Mouse (Mus musculus): ENCODE results near the gene Spindoc.

Spindoc gene

DNA sequence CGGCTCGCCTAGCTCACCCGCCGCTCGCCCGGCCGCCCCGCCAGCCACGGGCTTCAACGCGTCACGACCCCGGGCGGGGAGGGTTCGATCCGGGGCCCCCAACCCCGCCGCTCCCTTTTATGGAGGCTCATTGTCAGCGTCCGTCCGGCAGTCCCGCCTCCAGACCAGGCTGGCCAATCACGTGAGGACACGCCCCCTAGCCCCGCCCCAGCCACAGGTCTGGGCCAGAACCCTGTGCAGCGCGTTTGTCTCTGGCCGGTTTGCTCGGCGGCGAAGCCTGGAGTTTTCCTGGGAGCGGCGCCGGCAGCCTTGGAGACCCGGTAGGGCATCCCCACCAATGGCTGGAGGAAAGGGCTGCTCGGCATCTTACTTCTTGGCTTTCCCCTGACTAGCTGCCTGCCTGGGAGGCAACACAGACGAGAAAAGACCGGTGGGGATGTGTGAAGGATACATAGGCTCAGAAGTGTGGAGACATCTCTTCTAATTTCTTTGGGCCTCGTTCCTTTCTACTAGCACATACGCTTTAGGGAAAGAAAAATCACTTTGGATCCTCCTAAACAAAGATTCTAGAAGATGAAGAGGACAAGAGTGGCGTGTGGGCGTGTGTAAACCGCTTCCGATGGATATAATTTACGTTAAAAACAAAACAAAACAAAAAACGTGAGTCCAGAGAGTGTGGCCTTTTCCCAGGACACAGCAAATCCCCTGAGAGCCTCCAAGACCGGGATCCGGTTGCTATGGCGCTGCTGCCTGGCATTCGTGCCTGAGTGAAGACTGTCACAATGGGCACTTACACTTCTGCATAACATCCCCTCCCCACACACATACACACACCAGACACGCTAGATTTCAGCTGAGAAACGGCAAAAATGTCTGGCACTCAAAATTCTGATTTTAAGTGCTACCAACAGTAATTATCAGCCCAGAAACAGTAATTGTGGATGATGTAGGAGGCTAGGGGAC, at the start of gene Spindoc:
Gene Spindoc, minus strand, starts transcription at position 92 of the 963 bp plus-strand sequence.
- DNase-seq: peak; percentile 99

- DNase-seq: no peak
Measured at GRCm38 (mm10) chr19:7425398-7425775, 42.6 kb upstream of the Spindoc start.

- DNase-seq: no peak
Measured at GRCm38 (mm10) chr19:7424590-7425397, 42.0 kb upstream of the Spindoc start.

DNA sequence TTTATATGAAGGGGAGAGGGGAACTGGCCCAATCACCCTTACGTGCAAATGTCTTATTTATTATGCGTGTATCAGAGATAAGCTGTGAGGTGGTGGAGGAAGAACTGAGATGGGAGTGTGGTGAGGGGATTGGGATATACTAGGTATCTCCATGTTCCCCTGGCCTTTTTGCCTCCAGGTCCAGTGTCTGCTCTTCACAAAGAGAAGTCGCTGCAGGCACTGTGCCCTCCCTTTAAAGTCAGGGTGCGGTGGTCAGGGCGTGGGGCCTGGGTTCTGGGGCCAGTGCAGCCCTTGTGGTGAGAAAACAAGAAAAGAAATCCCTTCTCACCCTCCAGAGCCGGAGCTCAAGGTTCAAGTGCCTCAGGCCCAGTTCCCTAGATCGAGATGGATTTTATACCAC, 41.3 kb upstream of the Spindoc start:
- no peak for DNase-seq

GRCm38 (mm10) chr19:7423656-7424030, 40.8 kb upstream of the Spindoc start:
- peak; percentile 64 for DNase-seq

DNA sequence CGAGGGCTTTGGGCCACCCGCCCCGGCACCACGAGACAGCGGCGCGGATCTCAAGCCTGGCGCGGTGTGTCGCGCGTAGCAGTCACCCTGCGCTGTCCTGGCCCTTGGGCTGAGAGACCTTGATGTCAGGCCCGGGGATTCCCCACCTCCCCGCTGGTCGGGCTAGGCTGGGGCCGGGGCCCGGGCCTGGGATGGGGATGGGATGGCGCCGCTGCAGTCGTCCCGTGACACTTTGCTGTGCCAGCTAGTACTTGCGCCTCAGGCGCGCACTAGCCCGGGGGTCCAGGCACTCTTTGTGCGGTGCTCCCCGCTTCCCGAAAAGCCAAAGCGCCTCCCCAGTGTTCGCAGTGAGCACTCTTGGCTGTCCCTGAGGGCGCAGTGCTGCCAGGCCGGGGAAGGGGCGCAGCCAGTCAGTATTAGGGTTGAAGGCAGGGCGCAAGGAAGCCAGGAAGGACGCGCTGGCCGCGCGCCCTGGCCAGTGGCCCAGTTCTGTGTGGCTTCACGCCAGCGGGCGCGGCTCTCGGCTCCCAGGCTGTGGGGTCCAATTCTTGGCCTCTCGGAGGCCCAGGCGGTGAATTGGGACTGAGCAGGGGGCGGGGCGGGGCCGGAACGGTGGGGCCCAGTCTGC, 40.3 kb upstream of the Spindoc start:
- peak; percentile 84 for DNase-seq

GRCm38 (mm10) chr19:7422656-7423027, 39.8 kb upstream of the Spindoc start:
- DNase-seq: peak; percentile 37

- peak; percentile 70 for DNase-seq
Measured at GRCm38 (mm10) chr19:7421602-7422591, 39.1 kb upstream of the Spindoc start.

DNA sequence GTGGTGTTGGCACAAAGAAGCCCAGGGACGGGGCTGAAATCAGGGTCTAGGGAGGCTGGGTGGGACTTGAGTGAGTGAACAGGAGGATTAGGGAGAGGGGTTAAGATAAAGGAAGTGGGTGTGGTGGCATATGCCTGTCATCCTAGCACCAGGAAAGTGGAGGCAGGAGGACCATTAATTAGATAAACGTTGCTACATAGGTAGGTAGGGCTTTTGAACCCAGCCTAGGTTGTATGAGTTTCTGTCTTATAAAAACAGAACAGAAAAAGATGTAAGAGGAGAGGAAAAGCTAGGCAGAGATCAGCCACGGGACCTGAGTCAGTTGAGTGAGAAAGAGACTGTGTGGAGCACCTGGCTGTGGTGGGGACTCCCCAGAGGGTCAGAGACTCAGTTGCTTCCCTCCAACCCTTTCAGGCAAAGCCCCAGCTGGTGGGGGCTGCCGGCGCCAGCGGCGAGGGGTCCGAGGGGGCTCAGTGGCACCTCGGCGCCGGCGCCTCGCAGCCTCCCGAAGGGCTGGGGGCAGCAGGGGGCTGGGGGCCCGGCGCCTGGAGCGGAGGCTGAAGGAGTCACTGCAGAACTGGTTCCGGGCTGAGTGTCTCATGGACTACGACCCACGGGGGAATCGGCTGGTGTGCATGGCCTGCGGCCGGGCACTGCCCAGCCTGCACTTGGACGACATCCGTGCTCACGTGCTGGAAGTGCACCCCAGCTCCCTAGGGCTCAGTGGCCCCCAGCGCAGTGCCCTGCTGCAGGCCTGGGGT, 38.2 kb upstream of the Spindoc start:
- no peak for DNase-seq

DNA sequence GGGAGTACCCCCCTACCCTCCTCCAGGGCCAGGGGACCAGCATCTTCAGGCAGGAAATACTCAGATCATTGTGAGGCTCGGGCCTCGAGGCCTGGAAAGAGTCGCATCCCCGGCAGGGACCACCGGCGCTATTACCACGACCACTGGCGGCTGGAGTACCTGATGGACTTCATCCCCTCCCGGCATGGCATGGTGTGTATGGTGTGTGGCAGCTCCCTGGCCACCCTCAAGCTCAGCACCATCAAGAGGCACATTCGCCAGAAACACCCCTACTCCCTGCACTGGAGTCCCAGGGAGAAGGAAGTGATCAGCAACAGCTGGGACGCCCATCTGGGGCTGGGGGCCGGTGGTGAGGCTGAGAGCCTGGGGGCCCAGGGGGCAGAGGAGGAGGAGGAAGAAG, 37.3 kb upstream of the Spindoc start:
- DNase-seq: no peak

- no peak for DNase-seq
Measured at GRCm38 (mm10) chr19:7419134-7419533, 36.3 kb upstream of the Spindoc start.

DNA sequence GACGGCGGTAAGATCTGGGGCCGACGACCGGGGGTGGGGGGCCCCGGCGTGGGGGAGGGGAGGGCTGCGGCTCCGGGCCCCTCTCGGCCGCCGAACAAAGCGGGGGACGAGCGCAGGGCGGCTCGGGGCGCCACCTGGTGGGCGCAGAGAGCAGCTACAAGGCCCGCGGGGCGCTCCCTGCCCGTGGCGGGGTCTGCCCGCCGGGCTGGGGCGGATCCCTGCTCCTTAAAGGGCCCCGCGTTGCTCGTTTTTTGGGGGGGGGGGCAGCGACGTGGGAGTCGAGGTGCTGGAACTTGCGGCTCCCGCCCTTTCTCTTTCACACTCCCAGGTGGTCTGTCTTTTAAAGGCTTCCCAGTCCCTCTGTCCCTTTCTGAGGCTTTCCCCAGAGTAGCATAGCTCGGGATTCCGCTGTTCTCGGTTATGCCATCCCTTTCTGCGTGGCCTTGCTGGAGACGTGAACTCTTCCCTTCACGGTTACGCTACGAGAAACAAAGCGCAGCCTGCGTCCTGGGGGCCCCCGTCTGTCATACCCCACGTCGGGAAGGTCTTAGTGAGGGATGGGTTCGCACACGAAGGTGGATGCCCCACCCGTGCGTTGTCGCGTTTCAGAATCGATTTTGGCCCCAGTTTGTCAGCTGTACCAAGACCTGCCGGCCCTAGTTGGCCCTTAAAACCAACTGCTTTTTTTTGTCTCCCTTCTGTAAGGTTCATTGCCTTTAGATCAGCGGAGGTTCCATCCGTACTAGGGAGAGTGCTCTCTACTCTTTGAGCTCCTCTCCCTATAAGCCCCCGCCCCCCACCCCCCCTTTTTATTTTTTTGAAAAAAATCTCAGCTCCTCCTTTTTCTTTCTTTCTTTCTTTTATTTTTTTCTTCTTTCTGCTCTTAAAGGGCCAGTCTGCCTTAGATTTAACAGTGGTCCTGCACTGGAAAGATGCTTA, 35.4 kb upstream of the Spindoc start:
- DNase-seq: peak; percentile 64

DNA sequence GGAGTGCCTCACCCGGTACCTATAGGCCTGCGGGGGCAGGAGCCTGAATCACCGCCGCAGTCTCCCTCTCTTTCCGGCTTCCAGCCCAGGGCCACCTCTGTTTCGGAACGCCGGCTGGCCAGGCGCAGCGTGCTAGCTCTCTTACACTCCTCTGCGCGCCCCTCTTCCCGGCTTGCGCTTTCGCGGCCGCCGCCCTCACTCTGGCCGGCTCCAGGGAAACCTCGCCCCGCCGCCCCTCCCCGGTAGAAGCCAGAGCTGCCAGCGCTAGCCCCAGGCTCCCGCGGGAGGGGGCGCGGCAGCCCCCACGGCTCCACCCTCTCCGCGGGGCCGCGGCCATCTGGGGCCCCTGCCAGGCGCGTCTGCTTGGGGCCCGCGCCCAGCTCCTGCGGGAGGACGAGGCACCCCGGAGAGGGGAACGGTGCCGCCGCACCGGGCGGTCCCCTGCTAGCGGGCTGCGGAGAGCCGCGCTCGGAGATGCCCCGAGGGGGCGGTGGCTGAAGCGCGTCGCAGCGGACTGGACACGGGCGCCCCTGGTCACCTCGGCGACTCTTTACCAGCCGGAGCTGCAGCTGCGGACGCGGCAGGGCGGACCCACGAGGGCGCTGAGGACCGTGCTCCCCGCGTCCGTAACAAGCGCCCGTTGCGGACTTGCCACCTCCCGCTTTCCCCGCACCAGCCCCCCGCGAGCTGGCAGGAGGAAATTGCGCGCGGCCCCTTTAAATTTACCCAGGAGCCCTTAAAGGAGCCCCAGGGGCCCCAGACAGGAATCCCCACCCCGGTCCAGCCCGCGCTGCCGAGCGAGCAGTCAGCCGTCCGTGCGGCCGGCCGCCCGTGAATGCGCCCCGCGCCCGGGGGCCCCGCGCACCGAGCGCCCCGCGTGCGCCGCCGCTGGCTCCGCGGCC, 34.3 kb upstream of the Spindoc start, which contains the start of gene 2700081O15Rik:
Gene 2700081O15Rik, plus strand, starts transcription at position 792 of the 902 bp plus-strand sequence.
- peak; percentile 55 for DNase-seq

GRCm38 (mm10) chr19:7415916-7416833, 33.4 kb upstream of the Spindoc start:
- DNase-seq: no peak

DNA sequence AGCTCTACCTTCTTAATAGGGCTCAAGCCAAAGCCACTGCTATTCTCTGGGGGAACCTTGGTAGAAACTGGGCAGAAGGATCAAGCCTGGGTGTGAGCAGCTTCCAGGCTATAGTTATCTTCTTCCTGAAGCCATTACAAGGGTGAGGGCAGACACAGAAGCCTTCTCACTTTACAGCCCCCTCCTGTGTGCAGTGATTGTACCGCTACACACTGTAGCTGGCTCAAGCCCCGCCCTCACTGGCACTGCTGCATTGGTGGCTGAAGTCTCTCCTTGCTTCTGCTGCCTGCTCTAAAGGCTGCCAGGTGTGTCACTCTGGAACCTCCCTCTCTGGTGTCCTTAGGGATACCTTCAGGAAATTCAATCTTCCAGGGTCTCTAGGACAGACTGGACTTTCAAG, 29.6 kb upstream of the Spindoc start:
- no peak for DNase-seq

DNA sequence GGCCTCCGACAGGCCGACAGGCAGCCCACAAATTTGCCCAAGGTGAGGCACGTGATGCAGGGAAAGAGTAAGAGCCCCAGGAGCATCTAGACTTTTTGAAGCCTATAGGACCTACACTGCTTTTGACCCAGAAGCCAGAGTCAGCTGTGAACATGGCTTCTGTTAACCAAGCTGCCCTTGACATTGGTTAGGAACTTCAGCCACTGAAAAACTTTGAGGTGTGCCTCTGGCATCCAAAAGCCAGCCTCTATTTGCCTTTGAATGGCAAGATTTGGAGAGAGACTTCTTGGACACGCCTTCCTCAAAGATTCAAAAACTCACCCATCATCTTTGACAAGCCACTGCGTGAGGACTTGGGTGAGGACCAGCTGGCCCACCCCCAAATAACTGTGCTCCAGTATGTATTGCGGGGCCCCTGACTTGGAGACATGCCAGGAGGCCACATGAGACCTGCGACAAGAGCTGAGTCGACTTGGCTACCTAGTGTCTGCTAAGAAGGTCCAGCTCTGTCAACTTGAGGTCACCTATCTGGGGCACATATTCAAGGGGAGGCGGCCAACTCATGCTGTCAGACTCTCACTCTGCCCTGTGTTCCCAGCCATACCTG, 21.9 kb upstream of the Spindoc start:
- no peak for DNase-seq

- no peak for DNase-seq
Measured at GRCm38 (mm10) chr19:7400635-7401034, 17.8 kb upstream of the Spindoc start.
